Mouse (Mus musculus) left cerebral cortex, adult 18-20 months (tissue): ENCODE measurements around the gene Ppp1r12b. TPM values are rescaled to one million over a fixed set of nuclear protein-coding genes. Genes with fewer than 3 reads are reported as not detected.

ENCODE experiments used
- DNase-seq, 2 experiments: peaks; one replicate each; pipeline ENCODE4 v3.0.0; 2021 to 2022; ENCODE audit warnings: low spot score in 2 of 2, mixed read lengths in 1 of 2
- total RNA-seq, 2 experiments: library from RNA; stranded (reverse); gene quantifications; 2 replicates each; pipeline ENCODE4 v1.2.3; 2021

Gene Ppp1r12b
- total RNA-seq, 2 experiments from 2014 or later: 74.7 to 78.5 TPM

DNA sequence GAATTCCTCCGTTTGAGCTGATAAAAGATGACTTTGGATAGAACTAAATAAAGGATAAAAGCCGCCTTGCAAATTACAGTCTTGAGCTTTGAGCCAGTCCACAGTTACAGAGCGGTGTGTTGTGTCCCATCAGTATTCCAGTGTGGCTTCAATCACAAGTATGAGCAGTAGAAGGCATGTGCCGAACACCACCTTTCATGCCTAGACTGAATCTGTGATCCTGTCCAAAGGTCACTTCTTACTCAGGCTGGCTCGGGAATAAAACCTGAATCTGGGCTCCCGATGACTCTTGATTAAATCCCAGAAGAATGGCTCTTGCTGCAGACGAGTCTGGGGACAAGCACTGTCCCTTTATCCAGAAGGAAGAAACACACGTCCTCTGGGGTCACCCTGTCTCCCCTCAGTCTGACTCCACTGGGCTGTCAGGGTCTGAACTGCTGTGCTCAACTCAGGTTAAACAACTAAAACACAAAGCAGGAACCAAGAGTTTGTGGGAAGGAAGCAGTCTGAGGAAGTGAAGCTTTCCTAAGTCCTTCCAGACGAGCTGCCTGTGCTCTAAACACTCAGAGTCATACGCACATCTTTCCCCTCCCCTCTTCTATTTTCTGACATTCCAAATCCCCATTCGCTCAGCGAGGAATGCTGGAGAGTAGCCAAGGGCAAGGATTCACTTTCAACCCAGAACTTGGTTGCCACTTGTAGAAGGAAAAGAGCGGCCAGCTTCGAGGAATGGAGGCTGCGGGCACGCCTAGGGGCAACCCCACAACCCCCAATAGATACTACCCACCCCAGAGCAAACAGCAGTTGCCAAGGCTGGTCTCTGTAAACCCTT lies 152.2 kb downstream of the Ppp1r12b start:
- no peak for DNase-seq

DNA sequence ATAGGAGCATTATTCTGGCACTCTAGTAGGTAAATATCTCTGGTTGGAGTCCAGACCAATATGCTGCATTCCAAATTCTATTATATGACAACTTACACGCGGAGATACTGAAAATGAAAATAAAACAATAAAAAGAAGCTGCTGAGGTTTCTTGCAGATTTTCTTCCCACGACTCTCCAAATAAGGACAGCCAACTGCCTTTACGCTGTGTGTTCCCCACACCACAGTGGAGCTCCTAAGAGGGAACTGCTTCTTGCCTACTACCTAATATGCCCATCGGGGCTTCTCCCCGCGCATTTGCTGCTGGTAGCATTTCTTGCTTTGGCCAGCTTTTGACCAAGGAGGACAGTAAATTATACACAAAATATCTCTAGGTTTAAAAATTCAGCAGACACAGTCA lies 154.0 kb downstream of the Ppp1r12b start:
- DNase-seq: peak in 1 of 2 experiments; percentile 17

DNA sequence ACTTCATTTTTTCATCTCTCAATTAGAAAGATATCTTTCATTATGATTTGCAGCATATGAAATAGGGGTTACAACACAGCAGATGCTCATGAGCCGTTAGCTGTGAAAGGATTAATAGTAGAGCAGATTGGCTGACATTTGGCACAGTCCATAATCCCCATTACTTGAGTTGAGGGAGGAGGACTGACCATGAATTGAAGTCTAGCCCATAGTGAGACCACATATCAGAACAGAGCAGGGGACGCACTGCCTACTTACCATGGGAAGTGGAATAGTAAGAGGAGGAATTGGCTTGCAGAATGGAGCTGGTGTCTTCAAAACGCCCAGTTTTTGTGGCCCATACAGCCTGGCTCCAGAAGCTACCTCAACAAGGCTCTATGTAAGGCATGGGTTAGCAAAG lies 159.2 kb downstream of the Ppp1r12b start:
- no peak for DNase-seq

- DNase-seq: no peak
These were observed 159.7 kb downstream of the Ppp1r12b start for GRCm38 (mm10) chr1:134796076-134796475.

GRCm38 (mm10) chr1:134791456-134791855 lies 164.3 kb downstream of the Ppp1r12b start:
- no peak for DNase-seq

- no peak for DNase-seq
These were observed 164.9 kb downstream of the Ppp1r12b start for GRCm38 (mm10) chr1:134790716-134791439.

DNA sequence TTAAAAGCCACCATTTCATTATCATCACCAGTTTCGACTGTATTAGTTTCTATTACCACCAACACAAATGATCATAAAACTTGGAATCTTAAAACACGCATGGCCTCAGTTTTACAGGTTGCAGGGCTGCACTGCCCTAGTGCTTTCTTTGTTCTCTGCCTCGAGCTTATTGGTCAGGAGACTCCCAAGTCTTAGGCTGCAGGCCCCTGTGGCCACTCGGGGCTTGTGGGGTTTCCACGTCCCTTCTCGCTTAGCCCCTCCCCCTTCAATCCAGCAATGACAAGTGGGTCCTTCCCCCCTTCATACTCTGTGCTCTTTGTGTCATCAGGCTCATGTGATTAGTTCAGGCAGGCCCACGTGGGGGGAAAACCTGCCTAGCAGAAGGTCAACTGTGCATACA lies 167.6 kb downstream of the Ppp1r12b start:
- no peak for DNase-seq

GRCm38 (mm10) chr1:134784911-134785310 lies 170.8 kb downstream of the Ppp1r12b start:
- DNase-seq: no peak

DNA sequence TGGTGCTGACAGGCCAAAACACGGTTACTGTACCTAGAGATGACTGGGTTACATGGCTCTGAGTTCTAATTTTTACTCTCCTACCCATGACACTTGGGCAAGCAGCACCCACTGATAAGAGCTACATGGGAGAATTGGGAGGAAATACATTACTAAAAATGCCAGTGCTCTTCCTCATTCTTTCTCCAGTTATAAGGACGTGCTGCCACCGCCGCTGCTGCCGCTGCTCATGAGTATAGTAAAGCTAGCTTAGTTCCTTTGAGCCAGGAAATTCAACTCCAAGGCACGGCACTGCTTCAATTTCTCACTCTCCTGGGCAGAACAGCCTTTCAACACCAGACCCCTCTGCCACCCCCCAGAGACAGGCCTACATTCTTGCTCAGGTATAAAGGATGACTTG lies 171.3 kb downstream of the Ppp1r12b start:
- DNase-seq: no peak

DNA sequence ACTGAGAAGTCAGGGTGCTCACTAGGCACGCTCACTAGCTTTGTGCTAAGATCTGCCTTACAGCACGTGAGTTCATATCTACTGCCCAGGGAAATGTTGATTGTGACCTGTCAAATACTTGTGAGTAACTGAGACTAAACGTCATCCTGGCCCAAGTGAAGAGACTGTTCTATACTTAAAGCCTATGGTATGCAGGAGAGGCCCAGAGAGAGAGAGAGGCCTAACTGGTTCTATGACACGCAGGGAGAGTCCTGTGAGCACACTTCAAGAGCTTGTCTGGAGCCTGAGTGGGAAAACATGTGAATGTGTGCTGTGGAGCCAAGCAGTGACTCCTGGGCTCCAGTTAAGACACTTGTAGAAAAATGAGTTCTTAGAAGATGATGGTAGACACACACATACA lies 171.8 kb downstream of the Ppp1r12b start:
- no peak for DNase-seq

DNA sequence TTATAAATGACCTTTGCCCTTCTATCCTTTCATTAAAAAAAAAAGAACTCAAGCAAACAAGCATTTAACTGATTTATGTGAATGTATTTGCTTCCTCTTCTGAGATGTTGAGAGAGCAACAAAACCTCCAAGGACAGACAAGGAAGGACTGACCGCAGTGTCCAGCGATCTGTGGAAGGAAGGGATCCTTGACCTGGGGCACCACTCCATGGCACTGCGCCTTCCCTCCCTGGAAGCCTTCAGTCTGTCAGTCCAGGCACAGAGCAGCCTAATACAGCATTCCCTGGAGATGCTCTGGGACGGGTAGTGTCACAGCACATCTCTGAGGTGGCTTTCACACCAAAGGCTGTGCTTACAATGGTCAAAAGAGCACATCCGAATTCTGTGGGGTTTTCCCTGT lies 172.9 kb downstream of the Ppp1r12b start:
- DNase-seq: no peak

DNA sequence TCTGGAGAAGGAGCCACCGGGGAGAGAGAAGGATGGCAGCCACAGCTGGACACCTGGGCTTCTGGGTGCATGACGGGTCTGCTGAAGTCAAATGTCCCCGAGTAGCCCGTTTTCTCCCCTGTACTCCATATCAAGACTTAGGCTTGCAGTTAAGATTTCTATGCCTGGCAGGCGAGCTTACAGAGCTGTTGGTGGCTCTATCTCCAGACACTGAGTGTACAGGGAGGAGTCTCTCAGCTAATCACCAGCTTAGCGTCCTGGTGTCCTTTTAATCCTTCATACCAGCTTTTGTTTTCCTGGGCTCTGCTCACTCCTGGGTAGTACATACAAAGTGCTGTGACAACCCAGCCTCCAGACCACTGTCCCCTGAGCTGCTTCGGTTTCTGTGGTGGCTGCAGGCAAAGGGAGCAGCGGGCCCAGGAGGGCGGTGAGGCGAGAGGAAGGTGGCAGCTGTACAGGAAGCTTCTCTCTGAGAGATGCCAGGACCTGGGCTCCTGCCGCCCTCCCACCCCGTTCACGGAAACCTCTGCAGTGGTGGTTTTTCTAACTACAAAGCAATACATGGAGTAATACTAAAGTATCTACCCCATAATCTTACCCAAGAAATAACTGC lies 177.7 kb downstream of the Ppp1r12b start:
- no peak for DNase-seq

GRCm38 (mm10) chr1:134777201-134777885 lies 178.4 kb downstream of the Ppp1r12b start:
- DNase-seq: no peak

DNA sequence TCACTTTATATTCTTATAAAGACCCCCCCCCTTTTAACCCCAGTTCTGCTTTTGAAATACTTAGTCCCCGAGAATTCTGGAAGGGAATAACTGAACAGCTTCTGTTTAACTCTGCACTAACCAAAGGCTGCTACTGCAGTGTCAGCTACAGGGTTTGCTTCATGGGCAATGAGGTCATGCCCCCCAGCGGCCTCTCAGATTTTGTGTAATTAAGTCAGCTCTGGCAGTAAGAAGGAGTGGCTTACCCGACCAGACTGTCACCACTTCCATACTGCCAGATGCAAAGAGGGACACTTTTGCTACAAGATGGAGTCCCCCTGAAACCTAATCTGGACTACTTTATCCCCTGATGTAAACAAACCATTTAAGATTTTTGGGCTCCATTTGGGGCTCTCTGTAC lies 180.1 kb downstream of the Ppp1r12b start:
- DNase-seq: no peak

- DNase-seq: no peak
These were observed 180.9 kb downstream of the Ppp1r12b start for GRCm38 (mm10) chr1:134774728-134775287.

DNA sequence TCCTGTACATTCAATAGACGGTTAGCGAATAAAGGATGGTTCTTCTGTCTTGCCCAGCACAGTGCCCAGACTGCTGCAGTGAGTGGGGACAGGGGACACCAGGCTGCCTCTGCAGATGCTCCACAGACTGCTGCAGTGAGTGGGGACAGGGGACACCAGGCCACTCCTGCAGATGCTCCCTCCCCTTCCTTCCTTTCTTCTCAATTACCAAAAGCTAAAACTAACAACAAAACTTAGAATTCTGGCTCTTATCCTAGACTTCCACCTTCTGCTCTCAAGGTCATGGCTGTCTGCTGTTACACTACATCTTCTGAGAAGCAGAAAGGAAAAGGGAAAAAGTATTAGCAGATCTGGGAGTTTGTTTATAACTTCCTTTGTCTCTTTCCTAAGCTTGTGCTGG lies 181.5 kb downstream of the Ppp1r12b start:
- no peak for DNase-seq

GRCm38 (mm10) chr1:134773256-134773655 lies 182.5 kb downstream of the Ppp1r12b start:
- no peak for DNase-seq

GRCm38 (mm10) chr1:134772821-134773220 lies 182.9 kb downstream of the Ppp1r12b start:
- DNase-seq: no peak

DNA sequence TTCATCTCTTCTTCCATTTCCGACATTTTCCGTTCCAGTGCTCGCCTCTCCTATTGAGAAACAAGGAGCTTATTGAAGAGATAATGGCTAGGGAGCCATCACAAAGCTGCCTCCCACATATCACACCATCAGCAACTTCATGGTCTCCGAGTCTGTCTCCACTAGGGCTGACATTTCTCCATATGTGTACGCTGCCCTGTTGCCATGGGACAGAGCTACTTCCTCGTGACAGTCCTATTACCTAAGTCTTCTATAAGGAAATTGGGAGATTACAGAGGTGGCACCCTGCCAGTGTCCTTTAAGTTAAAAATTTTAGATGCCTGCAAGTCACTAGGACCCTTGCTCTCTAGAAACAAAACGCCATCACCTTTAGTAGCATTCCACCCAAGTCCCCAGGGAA lies 183.7 kb downstream of the Ppp1r12b start:
- no peak for DNase-seq

DNA sequence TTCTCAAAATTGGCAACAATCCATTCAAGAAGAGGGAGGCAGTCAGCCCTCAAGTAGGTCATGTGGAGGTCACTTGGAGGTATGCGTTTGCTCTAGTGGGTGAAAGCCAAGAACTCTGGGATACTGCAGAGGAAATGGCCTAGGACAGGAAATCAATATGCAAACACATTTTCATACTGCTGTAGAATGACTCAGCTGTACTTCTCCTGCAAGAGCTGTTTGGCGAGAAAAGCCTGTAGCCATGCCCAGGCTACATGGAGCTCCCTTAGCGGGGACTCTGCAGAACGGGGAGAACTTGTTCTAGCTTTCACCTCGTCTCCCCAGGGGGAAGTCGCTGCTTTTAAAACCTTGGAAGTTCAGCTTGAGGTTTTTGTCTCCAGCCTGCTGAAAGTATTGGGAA lies 184.4 kb downstream of the Ppp1r12b start:
- peak; percentile 30 to 33 for DNase-seq

- no peak for DNase-seq
These were observed 185.4 kb downstream of the Ppp1r12b start for GRCm38 (mm10) chr1:134770312-134770711.
